In the genomic region with DNA sequence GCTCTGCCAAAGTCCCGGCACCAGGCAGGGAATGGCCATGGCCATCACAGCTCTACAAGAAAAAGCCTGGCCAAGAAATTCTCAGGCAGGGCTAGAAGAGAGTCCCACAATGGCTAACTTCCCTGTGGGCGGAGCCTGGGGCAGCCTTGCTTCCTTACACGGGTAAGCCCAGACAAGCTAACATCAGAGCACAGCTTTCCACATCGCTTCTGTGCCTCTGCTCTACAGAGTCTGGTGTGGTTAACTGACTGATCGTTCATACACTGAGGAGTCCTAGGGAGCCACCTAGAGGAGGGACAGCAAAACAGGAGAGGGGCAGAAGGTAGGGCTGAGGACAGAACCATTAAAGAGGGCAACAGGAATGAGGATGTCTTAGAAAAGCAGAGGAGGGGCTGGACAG, we compare ENCODE assay signal across 8 mouse cellular contexts. TPM values are rescaled to one million over a fixed set of nuclear protein-coding genes. Genes with fewer than 3 reads are reported as not detected.
DNase-seq lines count a peak whose midpoint lies in the region; ATAC-seq and TF ChIP-seq lines count a peak whose summit lies in the region.

No protein-coding gene starts in this region.

- 0 out of 2 replicates have a peak, but pooled peaks cover 2% of the 10 kb centered on the region for H3K79me2 ChIP-seq in CH12.LX (replicated peaks; ENCODE audit: control insufficient read depth, extremely low read depth, insufficient read depth, poor library complexity, severe bottlenecking)

- peak; percentile 44 to 49 for DNase-seq in cerebellum, adult 2 months
- DNase-seq in cerebellum, postnatal 4 days (ENCODE audit: low spot score in 2 of 2), result no peak
- DNase-seq in CH12.LX (ENCODE audit: extremely low read depth), result peak; percentile 95
- peak; percentile 53 to 60 for DNase-seq in cerebellum, postnatal 10 days
- DNase-seq in skeletal muscle tissue, adult 2 months (ENCODE audit: low read depth, low spot score), result peak; percentile 81

- no peaks in the 10 kb centered on the region for H3K4me1 ChIP-seq in cerebellum, adult 2 months (ENCODE audit: control insufficient read depth, insufficient read depth, low read length)
- H3K4me1 ChIP-seq in CH12.LX (ENCODE audit: control insufficient read depth in 1 of 2, insufficient read depth in 2 of 2), result peaks cover 0 to 41% of the 10 kb centered on the region in 2 experiments; a peak in 3 of 4 replicates
- peaks cover 3% of the 10 kb centered on the region; the same call in 1 of the 2 replicates for H3K4me1 ChIP-seq in heart, embryonic 11.5 days (ENCODE audit: control insufficient read depth, insufficient read depth, low read length)
- H3K4me1 ChIP-seq in kidney, embryonic 15.5 days, result peaks cover 11% of the 10 kb centered on the region; the same call in 1 of the 2 replicates
- H3K4me1 ChIP-seq in lung, embryonic 16.5 days (replicated peaks; ENCODE audit: control insufficient read depth, insufficient read depth, low read length), result no peaks in the 10 kb centered on the region

- in situ Hi-C loops in CH12.LX (cut with MboI; ENCODE audit: low pct_ligation_motif_present, low pct_unique_long_range_greater_than_20kb, low sequenced_read_pairs), result loop anchor here (5.0 to 25.0 kb wide), 2 partner anchors 163 to 548 kb away; a partner anchor contains a TSS

- H3K27me3 ChIP-seq in cerebellum, adult 2 months (ENCODE audit: control insufficient read depth, insufficient read depth, low read length), result no peaks in the 10 kb centered on the region
- no peaks in the 10 kb centered on the region for H3K27me3 ChIP-seq in CH12.LX (replicated peaks)
- no peaks in the 10 kb centered on the region for H3K27me3 ChIP-seq in heart, embryonic 11.5 days (ENCODE audit: control insufficient read depth, insufficient read depth, low read length)
- no peaks in the 10 kb centered on the region for H3K27me3 ChIP-seq in kidney, embryonic 15.5 days
- H3K27me3 ChIP-seq in lung, embryonic 16.5 days (ENCODE audit: control insufficient read depth, insufficient read depth, low read depth, low read length), result no peaks in the 10 kb centered on the region

- no peak for TF ChIP-seq POLR2A in cerebellum, adult 2 months (IDR thresholded peaks at IDR 0.05; ENCODE audit: borderline replicate concordance, insufficient read depth, low read length)
- peak; percentile 40 for TF ChIP-seq POLR2A in CH12.LX (IDR thresholded peaks at IDR 0.05; ENCODE audit: low read depth, low read length)

- H3K27ac ChIP-seq in cerebellum, adult 2 months (ENCODE audit: insufficient read depth, low read length), result no peak overlapping the region
- H3K27ac ChIP-seq in CH12.LX (ENCODE audit: insufficient read depth, low read depth), result no peak overlapping the region; the same call in 1 of the 2 replicates
- no peak overlapping the region for H3K27ac ChIP-seq in heart, embryonic 11.5 days (ENCODE audit: low read depth, low read length)
- H3K27ac ChIP-seq in kidney, embryonic 15.5 days, result no peak overlapping the region
- H3K27ac ChIP-seq in lung, embryonic 16.5 days (ENCODE audit: low read length), result no peak overlapping the region

- TF ChIP-seq CTCF in cerebellum, adult 2 months (IDR thresholded peaks at IDR 0.05; ENCODE audit: borderline replicate concordance, insufficient read depth, low read depth, low read length), result peak; percentile 66
- peak in 1 of 2 experiments; percentile 96; a peak in 3 of 4 replicates for TF ChIP-seq CTCF in CH12.LX (conservative IDR thresholded peaks at IDR 0.05 in 1 of 2, IDR thresholded peaks at IDR 0.05 in 1 of 2; ENCODE audit: low read depth in 2 of 2, low read length in 2 of 2)

- no peak overlapping the region for H3K9ac ChIP-seq in CH12.LX (ENCODE audit: insufficient read depth, low read depth)
- H3K9ac ChIP-seq in heart, embryonic 11.5 days (ENCODE audit: low read depth, low read length), result no peak overlapping the region
- no peak overlapping the region for H3K9ac ChIP-seq in kidney, embryonic 15.5 days
- no peak overlapping the region for H3K9ac ChIP-seq in lung, embryonic 16.5 days (ENCODE audit: low read length)

- peak overlapping the region; percentile 25; the same call in 1 of the 2 replicates for H3K4me2 ChIP-seq in CH12.LX (ENCODE audit: insufficient read depth, low read depth, poor library complexity, severe bottlenecking)
- H3K4me2 ChIP-seq in heart, embryonic 11.5 days, result no peak overlapping the region
- no peak overlapping the region for H3K4me2 ChIP-seq in kidney, embryonic 15.5 days
- no peak overlapping the region for H3K4me2 ChIP-seq in lung, embryonic 16.5 days (ENCODE audit: low read depth, low read length)

- WGBS in cerebellum, adult 2 months, result 21% methylated on average over 5 of the region's 5 CpGs
- WGBS in heart, embryonic 11.5 days (ENCODE audit: insufficient replicate concordance), result 21% methylated on average over 5 of the region's 5 CpGs
- 23% methylated on average over 5 of the region's 5 CpGs for WGBS in kidney, embryonic 15.5 days
- WGBS in lung, embryonic 16.5 days, result 22% methylated on average over 5 of the region's 5 CpGs

- peaks cover 5 to 47% of the 10 kb centered on the region in 2 experiments for H3K36me3 ChIP-seq in CH12.LX (replicated peaks in 1 of 2; ENCODE audit: control insufficient read depth in 1 of 2, insufficient read depth in 1 of 2, low read length in 1 of 2)
- peaks cover 3% of the 10 kb centered on the region; the same call in 1 of the 2 replicates for H3K36me3 ChIP-seq in heart, embryonic 11.5 days (ENCODE audit: control insufficient read depth, insufficient read depth, low read length)
- H3K36me3 ChIP-seq in kidney, embryonic 15.5 days, result peaks cover 10% of the 10 kb centered on the region
- peaks cover 3% of the 10 kb centered on the region; the same call in 1 of the 2 replicates for H3K36me3 ChIP-seq in lung, embryonic 16.5 days (ENCODE audit: control insufficient read depth, insufficient read depth, low read length)

- H3K4me3 ChIP-seq in cerebellum, adult 2 months (replicated peaks; ENCODE audit: insufficient read depth, low read depth, low read length), result no peak overlapping the region
- H3K4me3 ChIP-seq in CH12.LX (replicated peaks in 1 of 3; ENCODE audit: low read depth in 2 of 3, low read length in 2 of 3, poor library complexity in 1 of 3), result no peak overlapping the region
- H3K4me3 ChIP-seq in heart, embryonic 11.5 days (ENCODE audit: low read depth, low read length), result no peak overlapping the region
- no peak overlapping the region for H3K4me3 ChIP-seq in kidney, embryonic 15.5 days (replicated peaks)
- no peak overlapping the region for H3K4me3 ChIP-seq in lung, embryonic 16.5 days (ENCODE audit: low read length)

- dilution Hi-C loops in CH12.LX (cut with MboI; ENCODE audit: extremely low pct_ligation_motif_present, extremely low pct_unique_long_range_greater_than_20kb, low sequenced_read_pairs), result no loop called here

- no peak for TF ChIP-seq EP300 in CH12.LX (IDR thresholded peaks at IDR 0.05; ENCODE audit: low read length)

- peaks cover 3% of the 10 kb centered on the region for H3K9me3 ChIP-seq in CH12.LX (replicated peaks; ENCODE audit: low read length)
- H3K9me3 ChIP-seq in heart, embryonic 11.5 days (replicated peaks; ENCODE audit: control insufficient read depth, low read length), result no peaks in the 10 kb centered on the region
- H3K9me3 ChIP-seq in kidney, embryonic 15.5 days (replicated peaks), result no peaks in the 10 kb centered on the region
- no peaks in the 10 kb centered on the region for H3K9me3 ChIP-seq in lung, embryonic 16.5 days (ENCODE audit: control insufficient read depth, low read length)

- 0 out of 2 replicates have a peak, but pooled peaks have one; percentile 49 for ATAC-seq in heart, embryonic 11.5 days (replicated peaks; ENCODE audit: insufficient number of reproducible peaks, low FRiP score, low TSS enrichment)
- peak; percentile 60 for ATAC-seq in kidney, embryonic 15.5 days (replicated peaks; ENCODE audit: low FRiP score)
- peak; percentile 82 for ATAC-seq in lung, embryonic 16.5 days (ENCODE audit: low read depth)

- peak; percentile 97 for TF ChIP-seq RAD21 in CH12.LX (IDR thresholded peaks at IDR 0.05; ENCODE audit: low read depth, low read length)

TF ChIP-seq in CH12.LX, 34 proteins besides CTCF, POLR2A, EP300 and RAD21 (continues in another document):
- TF ChIP-seq POLR2AphosphoS2 (IDR thresholded peaks at IDR 0.05; ENCODE audit: low read depth, low read length) (no peak), BHLHE40 (IDR thresholded peaks at IDR 0.05; ENCODE audit: low read depth, low read length) (no peak), USF2 (conservative IDR thresholded peaks at IDR 0.05; ENCODE audit: low read depth, low read length) (no peak), UBTF (IDR thresholded peaks at IDR 0.05; ENCODE audit: low read depth, low read length) (no peak), IRF4 (IDR thresholded peaks at IDR 0.05; ENCODE audit: low read depth, low read length) (peak; percentile 62; the same call in 1 of the 2 replicates), MEF2A (IDR thresholded peaks at IDR 0.05; ENCODE audit: borderline replicate concordance, low read depth, low read length) (no peak), ZNF384 (IDR thresholded peaks at IDR 0.05; ENCODE audit: low read depth, low read length) (no peak), TCF12 (IDR thresholded peaks at IDR 0.05; ENCODE audit: low read depth, low read length) (0 out of 2 replicates have a peak, but pooled peaks have one; percentile 38), MAZ (IDR thresholded peaks at IDR 0.05; ENCODE audit: low read depth, low read length) (0 out of 2 replicates have a peak, but pooled peaks have one; percentile 48), GABPA (IDR thresholded peaks at IDR 0.05; ENCODE audit: insufficient replicate concordance, low read depth, low read length) (no peak), ZC3H11A (IDR thresholded peaks at IDR 0.05; ENCODE audit: low read depth, low read length) (peak; percentile 72), MAFK (IDR thresholded peaks at IDR 0.05; ENCODE audit: insufficient replicate concordance, low read length) (no peak)

RNA-seq across cellular contexts. Expression of a gene that starts 8.1 kb away (rescaled TPM):
- 8.3 and 8.6 TPM in 2 replicates for polyA plus RNA-seq in cerebellum, adult 2 months (2012; rRNA removed)
- total RNA-seq in CH12.LX (2012; rRNA removed) (84.0 and 95.0 TPM in 2 replicates), CH12.LX (2014; rRNA removed) (57.0 and 60.3 TPM in 2 replicates)
- 62.4 and 72.1 TPM in 2 replicates for polyA plus RNA-seq in CH12.LX (2012; ENCODE audit: insufficient read length, low read depth)
- 2.3 and 3.2 TPM in 2 replicates for polyA plus RNA-seq in heart, embryonic 11.5 days (2014; fragmentation: Nextera tagmentation; extraction: Ambion mirVana)
- polyA plus RNA-seq in kidney, embryonic 15.5 days (2015; fragmentation: Nextera tagmentation; extraction: Ambion mirVana), result 4.2 and 4.8 TPM in 2 replicates
- 5.7 and 5.9 TPM in 2 replicates for polyA plus RNA-seq in lung, embryonic 16.5 days (2015; fragmentation: Nextera tagmentation; extraction: Ambion mirVana)

RNA-seq across cellular contexts. Expression of a gene that starts 27.3 kb away (rescaled TPM):
- 146 and 171 TPM in 2 replicates for polyA plus RNA-seq in cerebellum, adult 2 months (2012; rRNA removed)
- total RNA-seq in CH12.LX (2012; rRNA removed) (16.2 and 18.0 TPM in 2 replicates), CH12.LX (2014; rRNA removed) (6.4 and 6.5 TPM in 2 replicates)
- 23.7 and 29.2 TPM in 2 replicates for polyA plus RNA-seq in CH12.LX (2012; ENCODE audit: insufficient read length, low read depth)
- 25.5 and 32.5 TPM in 2 replicates for polyA plus RNA-seq in heart, embryonic 11.5 days (2014; fragmentation: Nextera tagmentation; extraction: Ambion mirVana)
- polyA plus RNA-seq in kidney, embryonic 15.5 days (2015; fragmentation: Nextera tagmentation; extraction: Ambion mirVana), result 35.4 and 42.2 TPM in 2 replicates
- 22.1 and 26.0 TPM in 2 replicates for polyA plus RNA-seq in lung, embryonic 16.5 days (2015; fragmentation: Nextera tagmentation; extraction: Ambion mirVana)

Comparison
In these comparisons a context has a peak if more than half of its experiments do, and no peak if none do; other contexts are left out.
1. DNase-seq: peak in cerebellum, adult 2 months (2 of 2), CH12.LX (single experiment), cerebellum, postnatal 10 days (2 of 2) and skeletal muscle tissue, adult 2 months (single experiment); none in cerebellum, postnatal 4 days (0 of 2).
2. Peak in every context shown above with its lines, with median percentiles within 50 percentile points of each other: ATAC-seq.